Mouse (Mus musculus): Measurements from ENCODE around the gene Oscp1. TPM values are rescaled to one million over a fixed set of nuclear protein-coding genes. Genes with fewer than 3 reads are reported as not detected.

The Oscp1 gene
- polyA plus RNA-seq (2017; shearing (Covaris generic)): 0.38 TPM

GRCm38 (mm10) chr4:126058134-126058996 lies at the start of gene Oscp1:
Gene Oscp1, plus strand, starts transcription at chr4:126058565.

GRCm38 (mm10) chr4:126024303-126024900 lies 34.0 kb upstream of the Oscp1 start, which contains the start of gene Csf3r:
Gene Csf3r, plus strand, starts transcription at chr4:126024550.

GRCm38 (mm10) chr4:126046851-126047585 lies 11.3 kb upstream of the Oscp1 start, which contains the start of gene Mrps15:
Gene Mrps15, plus strand, starts transcription at chr4:126046925.

GRCm38 (mm10) chr4:126096464-126097111 lies 38.2 kb downstream of the Oscp1 start, which contains the start of gene Lsm10:
Gene Lsm10, plus strand, starts transcription at chr4:126096623.

GRCm38 (mm10) chr4:126103590-126104068 lies 45.3 kb downstream of the Oscp1 start, which contains the start of gene Stk40:
Gene Stk40, plus strand, starts transcription at chr4:126103957.

Other genes starting within 250 kb of the Oscp1 start
- gene Csf3r, start 34.0 kb upstream of the Oscp1 start, polyA plus RNA-seq (2017; shearing (Covaris generic)): not detected
- gene Mrps15, start 11.6 kb upstream of the Oscp1 start, polyA plus RNA-seq (2017; shearing (Covaris generic)): 52.6 TPM
- 70.0 TPM for gene Lsm10, start 38.1 kb downstream of the Oscp1 start, polyA plus RNA-seq (2017; shearing (Covaris generic))
- 8.3 TPM for gene Stk40, start 45.4 kb downstream of the Oscp1 start, polyA plus RNA-seq (2017; shearing (Covaris generic))
- 24.9 TPM for gene Eva1b, start 89.2 kb downstream of the Oscp1 start, polyA plus RNA-seq (2017; shearing (Covaris generic))
- 0.92 TPM for gene Sh3d21, start 104.9 kb downstream of the Oscp1 start, polyA plus RNA-seq (2017; shearing (Covaris generic))
- 267 TPM for gene Thrap3, start 144.2 kb downstream of the Oscp1 start, polyA plus RNA-seq (2017; shearing (Covaris generic))
- gene Map7d1, start 197.8 kb downstream of the Oscp1 start, polyA plus RNA-seq (2017; shearing (Covaris generic)): 4.3 TPM
- 124 TPM for gene Trappc3, start 203.8 kb downstream of the Oscp1 start, polyA plus RNA-seq (2017; shearing (Covaris generic))
- gene Col8a2, start 228.2 kb downstream of the Oscp1 start, polyA plus RNA-seq (2017; shearing (Covaris generic)): not detected

Measured in CD4-positive, CD25-positive, alpha-beta regulatory T cell, adult 9 weeks (primary cell).